Mouse (Mus musculus): Measurements from ENCODE around the gene Lipo3. TPM values are rescaled to one million over a fixed set of nuclear protein-coding genes. Genes with fewer than 3 reads are reported as not detected.
"Not testable (repeated sequence)": the region's sequence is repeated elsewhere in the genome, so short reads cannot be mapped to it uniquely, and the experiment has no call there.

Gene Lipo3
- 16.4 and 17.1 TPM in 2 replicates for polyA plus RNA-seq (2014; fragmentation: Nextera tagmentation; extraction: Ambion mirVana)

- not testable (repeated sequence) for H3K9me3 ChIP-seq (ENCODE audit: control insufficient read depth, low read depth, low read length); H3K36me3 ChIP-seq (ENCODE audit: control insufficient read depth, insufficient read depth, low read length); H3K4me1 ChIP-seq (ENCODE audit: control insufficient read depth, insufficient read depth, low read length); H3K4me2 ChIP-seq (replicated peaks; ENCODE audit: low read depth, low read length); H3K4me3 ChIP-seq (ENCODE audit: low read depth, low read length); H3K9ac ChIP-seq (replicated peaks; ENCODE audit: low read depth, low read length); H3K27me3 ChIP-seq (ENCODE audit: control insufficient read depth, insufficient read depth, low read length); H3K27ac ChIP-seq (ENCODE audit: low read length)
- WGBS: 28% methylated on average over 11 of the region's 41 CpGs
- peak; percentile 88 for ATAC-seq (ENCODE audit: insufficient number of reproducible peaks, insufficient read depth, low FRiP score, low read depth)
Observed at GRCm38 (mm10) chr19:33761287-33762086, at the start of gene Lipo3. Gene Lipo3, minus strand, starts transcription at chr19:33761951.

- not testable (repeated sequence) for H3K4me2 ChIP-seq (replicated peaks; ENCODE audit: low read depth, low read length); H3K9me3 ChIP-seq (ENCODE audit: control insufficient read depth, low read depth, low read length); ATAC-seq (ENCODE audit: insufficient number of reproducible peaks, insufficient read depth, low FRiP score, low read depth); H3K4me3 ChIP-seq (ENCODE audit: low read depth, low read length); H3K4me1 ChIP-seq (ENCODE audit: control insufficient read depth, insufficient read depth, low read length); H3K27me3 ChIP-seq (ENCODE audit: control insufficient read depth, insufficient read depth, low read length); H3K36me3 ChIP-seq (ENCODE audit: control insufficient read depth, insufficient read depth, low read length); H3K9ac ChIP-seq (replicated peaks; ENCODE audit: low read depth, low read length); H3K27ac ChIP-seq (ENCODE audit: low read length)
Observed at GRCm38 (mm10) chr19:33787359-33787758, 25.6 kb upstream of the Lipo3 start, which contains the start of gene Lipo1. Gene Lipo1, minus strand, starts transcription at chr19:33787459.

- Histone ChIP-seq H3K4me2 (replicated peaks; ENCODE audit: low read depth, low read length) (no peak overlapping the region), H3K36me3 (ENCODE audit: control insufficient read depth, insufficient read depth, low read length) (no peaks in the 10 kb centered on the region), H3K4me3 (ENCODE audit: low read depth, low read length) (no peak overlapping the region), H3K9ac (replicated peaks; ENCODE audit: low read depth, low read length) (no peak overlapping the region), H3K27ac (ENCODE audit: low read length) (no peak overlapping the region), H3K4me1 (ENCODE audit: control insufficient read depth, insufficient read depth, low read length) (no peaks in the 10 kb centered on the region), H3K27me3 (ENCODE audit: control insufficient read depth, insufficient read depth, low read length) (no peaks in the 10 kb centered on the region), H3K9me3 (ENCODE audit: control insufficient read depth, low read depth, low read length) (no peaks in the 10 kb centered on the region)
- no peak for ATAC-seq (ENCODE audit: insufficient number of reproducible peaks, insufficient read depth, low FRiP score, low read depth)
- 86% methylated on average over 12 of the region's 12 CpGs for WGBS
Observed at GRCm38 (mm10) chr19:33786576-33787277, 25.0 kb upstream of the Lipo3 start.

GRCm38 (mm10) chr19:33751259-33751658, 10.5 kb downstream of the Lipo3 start, which contains the start of gene Lipo2:
Gene Lipo2, minus strand, starts transcription at chr19:33751359.
- not testable (repeated sequence) for H3K9ac ChIP-seq (replicated peaks; ENCODE audit: low read depth, low read length); H3K4me3 ChIP-seq (ENCODE audit: low read depth, low read length); H3K27me3 ChIP-seq (ENCODE audit: control insufficient read depth, insufficient read depth, low read length); ATAC-seq (ENCODE audit: insufficient number of reproducible peaks, insufficient read depth, low FRiP score, low read depth); H3K27ac ChIP-seq (ENCODE audit: low read length); H3K36me3 ChIP-seq (ENCODE audit: control insufficient read depth, insufficient read depth, low read length); H3K9me3 ChIP-seq (ENCODE audit: control insufficient read depth, low read depth, low read length); H3K4me1 ChIP-seq (ENCODE audit: control insufficient read depth, insufficient read depth, low read length); H3K4me2 ChIP-seq (replicated peaks; ENCODE audit: low read depth, low read length)
- 97% methylated on average over 1 of the region's 1 CpGs for WGBS

- not testable (repeated sequence) for H3K27me3 ChIP-seq (ENCODE audit: control insufficient read depth, insufficient read depth, low read length); H3K4me3 ChIP-seq (ENCODE audit: low read depth, low read length); ATAC-seq (ENCODE audit: insufficient number of reproducible peaks, insufficient read depth, low FRiP score, low read depth); H3K9me3 ChIP-seq (ENCODE audit: control insufficient read depth, low read depth, low read length); H3K27ac ChIP-seq (ENCODE audit: low read length); H3K4me1 ChIP-seq (ENCODE audit: control insufficient read depth, insufficient read depth, low read length); H3K4me2 ChIP-seq (replicated peaks; ENCODE audit: low read depth, low read length); H3K9ac ChIP-seq (replicated peaks; ENCODE audit: low read depth, low read length); H3K36me3 ChIP-seq (ENCODE audit: control insufficient read depth, insufficient read depth, low read length)
Observed at GRCm38 (mm10) chr19:33625152-33625551, 136.6 kb downstream of the Lipo3 start, which contains the start of gene Gm8978. Gene Gm8978, minus strand, starts transcription at chr19:33625252.

- H3K27me3 ChIP-seq (ENCODE audit: control insufficient read depth, insufficient read depth, low read length); H3K9me3 ChIP-seq (ENCODE audit: control insufficient read depth, low read depth, low read length); H3K27ac ChIP-seq (ENCODE audit: low read length); H3K36me3 ChIP-seq (ENCODE audit: control insufficient read depth, insufficient read depth, low read length); H3K4me1 ChIP-seq (ENCODE audit: control insufficient read depth, insufficient read depth, low read length): not testable (repeated sequence)
- ATAC-seq (ENCODE audit: insufficient number of reproducible peaks, insufficient read depth, low FRiP score, low read depth): peak; percentile 96
- 2% methylated on average over 10 of the region's 38 CpGs for WGBS
- Histone ChIP-seq H3K9ac (replicated peaks; ENCODE audit: low read depth, low read length) (0 out of 2 replicates have a peak overlapping the region, but pooled peaks have one; percentile 21), H3K4me2 (replicated peaks; ENCODE audit: low read depth, low read length) (peak overlapping the region; percentile 39), H3K4me3 (ENCODE audit: low read depth, low read length) (peak overlapping the region; percentile 27)
Observed at GRCm38 (mm10) chr19:33589626-33590302, 172.0 kb downstream of the Lipo3 start.

- not testable (repeated sequence) for H3K4me2 ChIP-seq (replicated peaks; ENCODE audit: low read depth, low read length); H3K36me3 ChIP-seq (ENCODE audit: control insufficient read depth, insufficient read depth, low read length); ATAC-seq (ENCODE audit: insufficient number of reproducible peaks, insufficient read depth, low FRiP score, low read depth); H3K4me1 ChIP-seq (ENCODE audit: control insufficient read depth, insufficient read depth, low read length); H3K4me3 ChIP-seq (ENCODE audit: low read depth, low read length); H3K27ac ChIP-seq (ENCODE audit: low read length); H3K27me3 ChIP-seq (ENCODE audit: control insufficient read depth, insufficient read depth, low read length); H3K9ac ChIP-seq (replicated peaks; ENCODE audit: low read depth, low read length); H3K9me3 ChIP-seq (ENCODE audit: control insufficient read depth, low read depth, low read length)
- WGBS: 80% methylated on average over 5 of the region's 5 CpGs
Observed at GRCm38 (mm10) chr19:33568551-33568950, 193.2 kb downstream of the Lipo3 start.

- Histone ChIP-seq H3K9ac (replicated peaks; ENCODE audit: low read depth, low read length) (no peak within 1 kb of the TSS), H3K27ac (ENCODE audit: low read length) (no peak within 1 kb of the TSS), H3K4me1 (ENCODE audit: control insufficient read depth, insufficient read depth, low read length) (no peaks in the 10 kb centered on the region), H3K27me3 (ENCODE audit: control insufficient read depth, insufficient read depth, low read length) (no peaks in the 10 kb centered on the region), H3K4me3 (ENCODE audit: low read depth, low read length) (no peak within 1 kb of the TSS), H3K36me3 (ENCODE audit: control insufficient read depth, insufficient read depth, low read length) (no peaks in the 10 kb centered on the region), H3K4me2 (replicated peaks; ENCODE audit: low read depth, low read length) (no peak within 1 kb of the TSS), H3K9me3 (ENCODE audit: control insufficient read depth, low read depth, low read length) (no peaks in the 10 kb centered on the region)
- ATAC-seq (ENCODE audit: insufficient number of reproducible peaks, insufficient read depth, low FRiP score, low read depth): no peak
Observed at GRCm38 (mm10) chr19:33517680-33518079, 244.1 kb downstream of the Lipo3 start, which contains the start of gene Lipo4. Gene Lipo4, minus strand, starts transcription at chr19:33517780.

Data from stomach, embryonic 14.5 days (tissue).